Comparison of ENCODE assay signal across 22 mouse cellular contexts in genomic region chr17:87332887-87333286, GRCm38 (mm10). TPM values are rescaled to one million over a fixed set of nuclear protein-coding genes. Genes with fewer than 3 reads are reported as not detected.
DNase-seq lines count a peak whose midpoint lies in the region; ATAC-seq and TF ChIP-seq lines count a peak whose summit lies in the region.
"Had no signal": no experiment of that assay in that cellular context is flagged by ENCODE, and none has a peak within 500 bp of the region (broad histone marks: within the 10 kb centered on the region; RNA-seq: fewer than 3 reads in every experiment).

No protein-coding gene starts in this region.

- no peaks in the 10 kb centered on the region for H3K9me3 ChIP-seq in hindbrain, embryonic 10.5 days
- no peaks in the 10 kb centered on the region for H3K9me3 ChIP-seq in hindbrain, embryonic 14.5 days (ENCODE audit: control insufficient read depth, low read length)
- H3K9me3 ChIP-seq: embryonic facial prominence, embryonic 12.5 days; limb, embryonic 10.5 days; midbrain, embryonic 15.5 days; stomach, embryonic 15.5 days had no signal

- H3K4me3 ChIP-seq in cerebellum, adult 2 months (replicated peaks; ENCODE audit: insufficient read depth, low read depth, low read length): no peak overlapping the region
- no peak overlapping the region for H3K4me3 ChIP-seq in hindbrain, embryonic 10.5 days
- H3K4me3 ChIP-seq in hindbrain, embryonic 14.5 days (replicated peaks; ENCODE audit: low read length): no peak overlapping the region
- H3K4me3 ChIP-seq: embryonic facial prominence, embryonic 12.5 days; erythroblast, embryonic 14.5 days; heart, embryonic 13.5 days; limb, embryonic 10.5 days; midbrain, embryonic 15.5 days; myocyte; stomach, embryonic 15.5 days had no signal

- no peak for TF ChIP-seq CTCF in cerebellum, adult 2 months (IDR thresholded peaks at IDR 0.05; ENCODE audit: borderline replicate concordance, insufficient read depth, low read depth, low read length)

- no peak for TF ChIP-seq POLR2A in cerebellum, adult 2 months (IDR thresholded peaks at IDR 0.05; ENCODE audit: borderline replicate concordance, insufficient read depth, low read length)

- H3K27me3 ChIP-seq in cerebellum, adult 2 months (ENCODE audit: control insufficient read depth, insufficient read depth, low read length): no peaks in the 10 kb centered on the region
- H3K27me3 ChIP-seq in hindbrain, embryonic 10.5 days (ENCODE audit: insufficient read depth, poor library complexity, severe bottlenecking): peaks cover 27% of the 10 kb centered on the region
- H3K27me3 ChIP-seq in hindbrain, embryonic 14.5 days (ENCODE audit: control insufficient read depth, insufficient read depth, low read length): no peaks in the 10 kb centered on the region
- H3K27me3 ChIP-seq: midbrain, embryonic 15.5 days; stomach, embryonic 15.5 days had no signal

- 75% methylated on average over 6 of the region's 6 CpGs for WGBS in cerebellum, adult 2 months
- WGBS in hindbrain, embryonic 10.5 days: 89% methylated on average over 6 of the region's 6 CpGs
- WGBS in hindbrain, embryonic 14.5 days: 89% methylated on average over 6 of the region's 6 CpGs

- no peak for ATAC-seq in hindbrain, embryonic 14.5 days (ENCODE audit: low FRiP score)

- DNase-seq in cerebellum, adult 2 months: no peak
- DNase-seq in cerebellum, postnatal 10 days: no peak
- no peak for DNase-seq in hindbrain, embryonic 10.5 days (ENCODE audit: low spot score)
- no peak for DNase-seq in hindbrain, embryonic 14.5 days (ENCODE audit: low spot score)
- peak; percentile 72 for DNase-seq in right cerebral cortex, adult 18-20 months
- DNase-seq in right cerebral cortex, postnatal 25 days: no peak
- no peak for DNase-seq in kidney, postnatal 4 days
- DNase-seq in thymus, postnatal 10 days (ENCODE audit: low spot score in 2 of 2): no peak
- DNase-seq: adrenal gland, adult 2 months; cerebellum, adult 11 months; kidney, adult 11 months; layer of hippocampus, postnatal 36 days; lung, adult 18-20 months; lung, postnatal 14 days; thymus, postnatal 14 days had no signal

- H3K4me2 ChIP-seq in hindbrain, embryonic 14.5 days (replicated peaks): no peak overlapping the region
- H3K4me2 ChIP-seq: embryonic facial prominence, embryonic 12.5 days; heart, embryonic 13.5 days; stomach, embryonic 15.5 days had no signal

- peak overlapping the region; percentile 88 for H3K27ac ChIP-seq in cerebellum, adult 2 months (ENCODE audit: insufficient read depth, low read length)
- peak overlapping the region; percentile 82 for H3K27ac ChIP-seq in hindbrain, embryonic 10.5 days
- H3K27ac ChIP-seq in hindbrain, embryonic 14.5 days: no peak overlapping the region
- H3K27ac ChIP-seq: embryonic facial prominence, embryonic 12.5 days; heart, embryonic 13.5 days; limb, embryonic 10.5 days; stomach, embryonic 15.5 days had no signal

- H3K9ac ChIP-seq in hindbrain, embryonic 14.5 days: no peak overlapping the region
- H3K9ac ChIP-seq: embryonic facial prominence, embryonic 12.5 days; heart, embryonic 13.5 days; midbrain, embryonic 15.5 days; stomach, embryonic 15.5 days had no signal

- peaks cover 50% of the 10 kb centered on the region for H3K4me1 ChIP-seq in cerebellum, adult 2 months (ENCODE audit: control insufficient read depth, insufficient read depth, low read length)
- peaks cover 58% of the 10 kb centered on the region for H3K4me1 ChIP-seq in hindbrain, embryonic 10.5 days (replicated peaks)
- H3K4me1 ChIP-seq in hindbrain, embryonic 14.5 days (replicated peaks; ENCODE audit: control insufficient read depth, insufficient read depth, low read length): peaks cover 36% of the 10 kb centered on the region

- no peaks in the 10 kb centered on the region for H3K36me3 ChIP-seq in hindbrain, embryonic 10.5 days
- no peaks in the 10 kb centered on the region for H3K36me3 ChIP-seq in hindbrain, embryonic 14.5 days (replicated peaks; ENCODE audit: control insufficient read depth, insufficient read depth)
- H3K36me3 ChIP-seq: embryonic facial prominence, embryonic 12.5 days; limb, embryonic 10.5 days; midbrain, embryonic 15.5 days; stomach, embryonic 15.5 days had no signal

RNA-seq across cellular contexts. Expression of gene Ttc7, which starts 50.2 kb away (rescaled TPM):
- 5.9 and 6.3 TPM in 2 replicates for polyA plus RNA-seq in cerebellum, adult 2 months (2012; rRNA removed)
- polyA plus RNA-seq in hindbrain, embryonic 10.5 days (2016; fragmentation: Nextera tagmentation; extraction: Ambion mirVana): 4.7 and 4.8 TPM in 2 replicates
- 5.0 and 6.3 TPM in 2 replicates for polyA plus RNA-seq in hindbrain, embryonic 14.5 days (2014; fragmentation: Nextera tagmentation; extraction: Ambion mirVana)
